Mouse (Mus musculus): Measurements from ENCODE around the gene Tmem104. TPM values are rescaled to one million over a fixed set of nuclear protein-coding genes. Genes with fewer than 3 reads are reported as not detected.

Tmem104 gene
- polyA plus RNA-seq, 1 experiment = 15.5 TPM

- Histone ChIP-seq H3K4me2 (ENCODE audit: low read depth) (no peak overlapping the region), H3K36me3 (ENCODE audit: control insufficient read depth, insufficient read depth) (no peaks in the 10 kb centered on the region), H3K79me2 (ENCODE audit: control insufficient read depth, insufficient read depth) (no peaks in the 10 kb centered on the region), H3K4me3 (no peak overlapping the region), H3ac (ENCODE audit: control insufficient read depth, insufficient read length) (no peak overlapping the region), H3K27me3 (ENCODE audit: control insufficient read depth, insufficient read depth, insufficient read length) (no peaks in the 10 kb centered on the region)
- TF ChIP-seq SRF (IDR thresholded peaks at IDR 0.05; ENCODE audit: control insufficient read depth, insufficient read length, low read depth) (no peak), TCF3 (IDR thresholded peaks at IDR 0.05; ENCODE audit: insufficient read length, low read depth) (no peak), TCF12 (IDR thresholded peaks at IDR 0.05; ENCODE audit: insufficient read depth, poor library complexity, severe bottlenecking) (no peak), MAX (IDR thresholded peaks at IDR 0.05; ENCODE audit: low read depth) (no peak), E2F4 (IDR thresholded peaks at IDR 0.05; ENCODE audit: insufficient read depth) (no peak), USF1 (IDR thresholded peaks at IDR 0.05; ENCODE audit: low read depth) (no peak), CEBPB (IDR thresholded peaks at IDR 0.05; ENCODE audit: insufficient read depth, poor library complexity, severe bottlenecking) (no peak), MYOG (IDR thresholded peaks at IDR 0.05; ENCODE audit: control insufficient read depth in 1 of 3, insufficient read depth in 1 of 3, insufficient read length in 2 of 3, low read depth in 2 of 3) (no peak), POLR2AphosphoS2 (IDR thresholded peaks at IDR 0.05; ENCODE audit: insufficient read length, low read depth) (no peak), REST (IDR thresholded peaks at IDR 0.05; ENCODE audit: insufficient read depth, insufficient read length) (no peak), POLR2A (IDR thresholded peaks at IDR 0.05; ENCODE audit: insufficient read length, low read depth) (no peak), MYOD1 (IDR thresholded peaks at IDR 0.05; ENCODE audit: control insufficient read depth in 1 of 3, insufficient read length in 2 of 3, low read depth in 2 of 3) (no peak)
These were observed 96.1 kb downstream of the Tmem104 start for GRCm38 (mm10) chr11:115283486-115283765.

DNA sequence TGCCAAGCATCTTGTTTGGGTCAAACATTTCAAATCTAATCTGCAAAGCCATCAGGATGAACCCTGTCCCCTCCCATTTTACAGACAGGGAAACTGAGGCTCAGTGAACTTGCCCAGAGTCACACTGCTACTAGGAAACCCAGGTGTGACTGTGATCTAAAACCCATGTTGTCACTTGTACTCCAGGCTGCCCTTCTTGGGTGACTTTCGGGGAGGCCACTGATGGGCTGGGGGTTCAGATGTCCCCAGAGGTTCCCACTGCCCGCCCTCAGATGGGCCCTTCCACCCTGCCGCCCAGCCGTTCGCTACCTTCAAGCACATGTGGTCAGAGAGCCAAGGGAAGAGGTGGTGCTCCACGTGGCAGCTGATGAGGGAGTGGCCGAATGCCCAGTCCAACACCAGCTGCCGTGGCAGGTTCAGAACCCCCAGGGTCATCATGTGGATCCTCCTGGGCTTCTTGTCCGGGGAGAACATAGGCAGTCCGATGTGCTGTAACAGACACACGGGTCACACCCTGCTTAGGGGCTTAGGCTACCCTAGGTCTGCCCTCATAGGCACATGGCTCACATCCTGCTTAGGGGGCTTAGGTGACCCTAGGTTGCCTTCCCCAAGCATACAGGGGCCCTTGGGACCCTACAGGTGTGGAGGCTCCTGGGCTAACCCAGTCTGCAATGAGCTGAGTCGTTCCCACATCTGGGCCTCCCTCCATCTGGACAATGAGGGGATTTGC lies 96.8 kb downstream of the Tmem104 start:
- H3K4me2 ChIP-seq (ENCODE audit: low read depth) = no peak overlapping the region
- no peaks in the 10 kb centered on the region for H3K27me3 ChIP-seq (ENCODE audit: control insufficient read depth, insufficient read depth, insufficient read length)
- H3K36me3 ChIP-seq (ENCODE audit: control insufficient read depth, insufficient read depth) = no peaks in the 10 kb centered on the region
- no peak overlapping the region for H3ac ChIP-seq (ENCODE audit: control insufficient read depth, insufficient read length)
- no peak overlapping the region for H3K4me3 ChIP-seq
- no peak for TF ChIP-seq TCF3 (IDR thresholded peaks at IDR 0.05; ENCODE audit: insufficient read length, low read depth)
- no peak for TF ChIP-seq POLR2AphosphoS2 (IDR thresholded peaks at IDR 0.05; ENCODE audit: insufficient read length, low read depth)
- no peak for TF ChIP-seq MYOD1 (IDR thresholded peaks at IDR 0.05; ENCODE audit: control insufficient read depth in 1 of 3, insufficient read length in 2 of 3, low read depth in 2 of 3)
- no peak for TF ChIP-seq POLR2A (IDR thresholded peaks at IDR 0.05; ENCODE audit: insufficient read length, low read depth)
- TF ChIP-seq TCF12 (IDR thresholded peaks at IDR 0.05; ENCODE audit: insufficient read depth, poor library complexity, severe bottlenecking) = no peak
- peak in 2 of 3 experiments; percentile 39 to 57 for TF ChIP-seq MYOG (IDR thresholded peaks at IDR 0.05; ENCODE audit: control insufficient read depth in 1 of 3, insufficient read depth in 1 of 3, insufficient read length in 2 of 3, low read depth in 2 of 3)
- no peaks in the 10 kb centered on the region for H3K79me2 ChIP-seq (ENCODE audit: control insufficient read depth, insufficient read depth)

- H3K4me3 ChIP-seq = no peak overlapping the region
- no peaks in the 10 kb centered on the region for H3K79me2 ChIP-seq (ENCODE audit: control insufficient read depth, insufficient read depth)
- no peak overlapping the region for H3K4me2 ChIP-seq (ENCODE audit: low read depth)
- no peaks in the 10 kb centered on the region for H3K36me3 ChIP-seq (ENCODE audit: control insufficient read depth, insufficient read depth)
- no peak overlapping the region for H3ac ChIP-seq (ENCODE audit: control insufficient read depth, insufficient read length)
- TF ChIP-seq USF1 (IDR thresholded peaks at IDR 0.05; ENCODE audit: low read depth) (no peak), REST (IDR thresholded peaks at IDR 0.05; ENCODE audit: insufficient read depth, insufficient read length) (no peak), TCF12 (IDR thresholded peaks at IDR 0.05; ENCODE audit: insufficient read depth, poor library complexity, severe bottlenecking) (no peak), SRF (IDR thresholded peaks at IDR 0.05; ENCODE audit: control insufficient read depth, insufficient read length, low read depth) (no peak), E2F4 (IDR thresholded peaks at IDR 0.05; ENCODE audit: insufficient read depth) (no peak)
- H3K27me3 ChIP-seq (ENCODE audit: control insufficient read depth, insufficient read depth, insufficient read length) = no peaks in the 10 kb centered on the region
These were observed 98.0 kb downstream of the Tmem104 start for GRCm38 (mm10) chr11:115285282-115285681.

- peak; percentile 67 to 99 (median 97) for TF ChIP-seq MYOD1 (IDR thresholded peaks at IDR 0.05; ENCODE audit: control insufficient read depth in 1 of 3, insufficient read length in 2 of 3, low read depth in 2 of 3)
- TF ChIP-seq TCF12 (IDR thresholded peaks at IDR 0.05; ENCODE audit: insufficient read depth, poor library complexity, severe bottlenecking) = peak; percentile 25
- TF ChIP-seq CEBPB (IDR thresholded peaks at IDR 0.05; ENCODE audit: insufficient read depth, poor library complexity, severe bottlenecking) = no peak
- TF ChIP-seq E2F4 (IDR thresholded peaks at IDR 0.05; ENCODE audit: insufficient read depth) = no peak
- no peak for TF ChIP-seq POLR2A (IDR thresholded peaks at IDR 0.05; ENCODE audit: insufficient read length, low read depth)
- TF ChIP-seq SRF (IDR thresholded peaks at IDR 0.05; ENCODE audit: control insufficient read depth, insufficient read length, low read depth) = no peak
- no peak for TF ChIP-seq POLR2AphosphoS2 (IDR thresholded peaks at IDR 0.05; ENCODE audit: insufficient read length, low read depth)
- TF ChIP-seq MYOG (IDR thresholded peaks at IDR 0.05; ENCODE audit: control insufficient read depth in 1 of 3, insufficient read depth in 1 of 3, insufficient read length in 2 of 3, low read depth in 2 of 3) = peak in 2 of 3 experiments; percentile 11 to 74
- TF ChIP-seq MAX (IDR thresholded peaks at IDR 0.05; ENCODE audit: low read depth) = no peak
- TF ChIP-seq USF1 (IDR thresholded peaks at IDR 0.05; ENCODE audit: low read depth) = no peak
- peak; percentile 84 for TF ChIP-seq TCF3 (IDR thresholded peaks at IDR 0.05; ENCODE audit: insufficient read length, low read depth)
- TF ChIP-seq REST (IDR thresholded peaks at IDR 0.05; ENCODE audit: insufficient read depth, insufficient read length) = no peak
- Histone ChIP-seq H3K36me3 (ENCODE audit: control insufficient read depth, insufficient read depth) (no peaks in the 10 kb centered on the region), H3K4me3 (no peak overlapping the region), H3K27me3 (ENCODE audit: control insufficient read depth, insufficient read depth, insufficient read length) (no peaks in the 10 kb centered on the region), H3K4me2 (ENCODE audit: low read depth) (peak overlapping the region; percentile 5), H3K79me2 (ENCODE audit: control insufficient read depth, insufficient read depth) (no peaks in the 10 kb centered on the region), H3ac (ENCODE audit: control insufficient read depth, insufficient read length) (no peak overlapping the region)
These were observed 99.1 kb downstream of the Tmem104 start for GRCm38 (mm10) chr11:115286201-115286993.

All from myocyte (in vitro differentiated cells).